Mouse (Mus musculus) liver, postnatal 0 days (tissue): ENCODE measurements around the gene Dnah11. TPM values are rescaled to one million over a fixed set of nuclear protein-coding genes. Genes with fewer than 3 reads are reported as not detected.

Experiments used
- ATAC-seq: fragments of 200-750 bp; cut with Nextera tagmentation; 2 replicates; pipeline ENCODE4 v1.8.0; 2017; ENCODE audit warnings: mild to moderate bottlenecking, moderate library complexity
- DNase-seq: peaks from one replicate; pipeline ENCODE4 v3.0.0-alpha.2; 2016
- H3K27ac ChIP-seq: fragments of 300-500 bp; sonication (generic); 2 replicates; pipeline ENCODE4 v1.5.1; 2014; ENCODE audit warnings: antibody characterized with exemption, moderate library complexity, mild to moderate bottlenecking, low read depth
- H3K27me3 ChIP-seq: fragments of 300-500 bp; sonication (generic); 2 replicates; pipeline ENCODE4 v1.6.1; 2014; ENCODE audit warnings: low read length, control low read depth, mixed read lengths; ENCODE audit not compliant: insufficient read depth
- H3K36me3 ChIP-seq: fragments of 300-500 bp; sonication (generic); replicated peaks from 2 replicates; pipeline ENCODE4 v1.6.1; 2014; ENCODE audit warnings: mild to moderate bottlenecking, control low read depth, low read length, moderate library complexity, mixed read lengths; ENCODE audit not compliant: insufficient read depth
- H3K4me1 ChIP-seq: fragments of 300-500 bp; sonication (generic); 2 replicates; pipeline ENCODE4 v1.6.1; 2014; ENCODE audit warnings: antibody characterized with exemption, mild to moderate bottlenecking, control low read depth; ENCODE audit not compliant: insufficient read depth
- H3K4me2 ChIP-seq: fragments of 300-500 bp; sonication (generic); 2 replicates; pipeline ENCODE4 v1.6.1; 2014; ENCODE audit warnings: low read depth, mild to moderate bottlenecking, low read length, moderate library complexity, mixed read lengths
- H3K4me3 ChIP-seq: fragments of 300-500 bp; sonication (generic); 2 replicates; pipeline ENCODE4 v1.5.1; 2014; ENCODE audit warnings: low read depth, low read length
- H3K9ac ChIP-seq: fragments of 300-500 bp; sonication (generic); replicated peaks from 2 replicates; pipeline ENCODE4 v1.6.1; 2014; ENCODE audit warnings: mild to moderate bottlenecking, moderate library complexity
- H3K9me3 ChIP-seq: fragments of 300-500 bp; sonication (generic); 2 replicates; pipeline ENCODE4 v1.6.1; 2016; ENCODE audit warnings: mild to moderate bottlenecking, control low read depth, low read length, mixed read lengths
- CTCF ChIP-seq: sonication (generic); IDR thresholded peaks from 2 replicates; pipeline ENCODE4 v1.5.1; 2016; ENCODE audit warnings: antibody characterized with exemption, low read depth
- EP300 ChIP-seq: IDR thresholded peaks from 2 replicates; pipeline ENCODE4 v1.6.1; 2016; ENCODE audit warnings: antibody characterized with exemption, low read depth, mild to moderate bottlenecking
- WGBS: fragments of 180-500 bp; shearing (Covaris S2); extraction: QIAGEN DNeasy Blood & Tissue Kit; methylation state at CpG from one replicate; pipeline ENCODE4 v1.1.7; 2014; ENCODE audit not compliant: insufficient replicate concordance; 5-methylcytosine and 5-hydroxymethylcytosine counted together
- polyA plus RNA-seq: library from polyadenylated mRNA; unstranded; fragments of >200 nt; fragmentation: Nextera tagmentation; extraction: Ambion mirVana; gene quantifications from 2 replicates; pipeline ENCODE4 v1.2.1, GENCODE M21; 2015

Dnah11 gene
- polyA plus RNA-seq, 1 experiment from 2014 or later, result 0.04 TPM

- Histone ChIP-seq H3K4me1 (no peaks in the 10 kb centered on the region), H3K9ac (no peak overlapping the region), H3K4me2 (no peak overlapping the region), H3K27ac (no peak overlapping the region), H3K9me3 (no peaks in the 10 kb centered on the region), H3K27me3 (no peaks in the 10 kb centered on the region), H3K4me3 (no peak overlapping the region), H3K36me3 (no peaks in the 10 kb centered on the region)
- DNase-seq, result no peak
- no peak for TF ChIP-seq EP300
- TF ChIP-seq CTCF, result no peak
- ATAC-seq, result no peak
Observed at GRCm38 (mm10) chr12:117973712-117974111, 225.1 kb downstream of the Dnah11 start.

GRCm38 (mm10) chr12:117962698-117963097 is 236.1 kb downstream of the Dnah11 start:
- no peak for DNase-seq

GRCm38 (mm10) chr12:117959213-117959612 is 239.6 kb downstream of the Dnah11 start:
- Histone ChIP-seq H3K36me3 (no peaks in the 10 kb centered on the region), H3K27ac (no peak overlapping the region), H3K4me3 (no peak overlapping the region), H3K4me1 (no peaks in the 10 kb centered on the region), H3K9ac (no peak overlapping the region), H3K9me3 (no peaks in the 10 kb centered on the region), H3K27me3 (no peaks in the 10 kb centered on the region), H3K4me2 (no peak overlapping the region)
- no peak for TF ChIP-seq CTCF
- TF ChIP-seq EP300, result no peak
- DNase-seq (no peak), ATAC-seq (no peak)

More at GRCm38 (mm10) chr12:117962698-117963097, 236.1 kb downstream of the Dnah11 start:
- no peak overlapping the region for H3K27ac ChIP-seq
- no peak for ATAC-seq
- no peak overlapping the region for H3K4me2 ChIP-seq
- no peaks in the 10 kb centered on the region for H3K9me3 ChIP-seq
- no peaks in the 10 kb centered on the region for H3K4me1 ChIP-seq
- H3K9ac ChIP-seq, result no peak overlapping the region
- H3K4me3 ChIP-seq, result no peak overlapping the region
- no peaks in the 10 kb centered on the region for H3K36me3 ChIP-seq
- no peaks in the 10 kb centered on the region for H3K27me3 ChIP-seq
- TF ChIP-seq CTCF (no peak), EP300 (no peak)
- 61% methylated on average over 2 of the region's 2 CpGs for WGBS

- Histone ChIP-seq H3K9ac (no peak overlapping the region), H3K4me1 (no peaks in the 10 kb centered on the region; the same call in 1 of the 2 replicates), H3K4me3 (no peak overlapping the region), H3K9me3 (no peaks in the 10 kb centered on the region), H3K27me3 (no peaks in the 10 kb centered on the region), H3K36me3 (no peaks in the 10 kb centered on the region), H3K27ac (no peak overlapping the region), H3K4me2 (no peak overlapping the region)
- TF ChIP-seq CTCF, result no peak
- TF ChIP-seq EP300, result no peak
- ATAC-seq (no peak), DNase-seq (peak; percentile 12)
- WGBS, result 21% methylated on average over 5 of the region's 5 CpGs
Observed at GRCm38 (mm10) chr12:117946823-117947704, 251.8 kb downstream of the Dnah11 start.

- DNase-seq, result no peak
- no peak for TF ChIP-seq CTCF
- TF ChIP-seq EP300, result no peak
- no peak overlapping the region for H3K9ac ChIP-seq
- H3K27me3 ChIP-seq, result no peaks in the 10 kb centered on the region
- no peaks in the 10 kb centered on the region for H3K36me3 ChIP-seq
- no peaks in the 10 kb centered on the region for H3K9me3 ChIP-seq
- H3K4me2 ChIP-seq, result no peak overlapping the region
- H3K4me3 ChIP-seq, result no peak overlapping the region
- H3K27ac ChIP-seq, result no peak overlapping the region
- ATAC-seq, result no peak
- WGBS, result 69% methylated on average over 7 of the region's 7 CpGs
- H3K4me1 ChIP-seq, result no peaks in the 10 kb centered on the region; the same call in 1 of the 2 replicates
Observed at GRCm38 (mm10) chr12:117941947-117942346, 256.9 kb downstream of the Dnah11 start.

- H3K9ac ChIP-seq, result no peak overlapping the region
- 47% methylated on average over 2 of the region's 2 CpGs for WGBS
- ATAC-seq (no peak), DNase-seq (no peak)
- no peak overlapping the region for H3K4me2 ChIP-seq
- H3K4me1 ChIP-seq, result no peaks in the 10 kb centered on the region
- no peaks in the 10 kb centered on the region for H3K9me3 ChIP-seq
- no peaks in the 10 kb centered on the region for H3K36me3 ChIP-seq
- no peak overlapping the region for H3K4me3 ChIP-seq
- no peak for TF ChIP-seq EP300
- TF ChIP-seq CTCF, result no peak
- no peak overlapping the region for H3K27ac ChIP-seq
- no peaks in the 10 kb centered on the region for H3K27me3 ChIP-seq
Observed at GRCm38 (mm10) chr12:117938214-117938613, 260.6 kb downstream of the Dnah11 start.
